Mouse (Mus musculus) heart, embryonic 16.5 days (tissue): ENCODE results near the gene Txnrd1. TPM values are rescaled to one million over a fixed set of nuclear protein-coding genes. Genes with fewer than 3 reads are reported as not detected.

Experiments
- ATAC-seq: fragments of 200-750 bp; cut with Nextera tagmentation; replicated peaks from 2 replicates; pipeline ENCODE4 v1.8.0; 2017; ENCODE audit warnings: moderate number of reproducible peaks; ENCODE audit not compliant: insufficient read depth, low FRiP score; ENCODE audit errors: extremely low read depth
- H3K27ac ChIP-seq: fragments of 300-500 bp; sonication (generic); 2 replicates; pipeline ENCODE4 v1.5.1; 2014; ENCODE audit warnings: mild to moderate bottlenecking, low read length, control low read depth, moderate library complexity
- H3K27me3 ChIP-seq: fragments of 300-500 bp; sonication (generic); 2 replicates; pipeline ENCODE4 v1.6.1; 2014; ENCODE audit warnings: low read length, mixed read lengths; ENCODE audit not compliant: control insufficient read depth, insufficient read depth
- H3K36me3 ChIP-seq: fragments of 300-500 bp; sonication (generic); 2 replicates; pipeline ENCODE4 v1.6.1; 2014; ENCODE audit not compliant: control insufficient read depth, insufficient read depth
- H3K4me1 ChIP-seq: fragments of 300-500 bp; sonication (generic); 2 replicates; pipeline ENCODE4 v1.6.1; 2014; ENCODE audit warnings: low read length, mixed read lengths; ENCODE audit not compliant: control insufficient read depth, insufficient read depth
- H3K4me2 ChIP-seq: fragments of 300-500 bp; sonication (generic); 2 replicates; pipeline ENCODE4 v1.6.1; 2014; ENCODE audit warnings: low read depth, mild to moderate bottlenecking, control low read depth, low read length
- H3K4me3 ChIP-seq: fragments of 300-500 bp; sonication (generic); 2 replicates; pipeline ENCODE4 v1.5.1; 2014; ENCODE audit warnings: mild to moderate bottlenecking, control low read depth, low read length
- H3K9ac ChIP-seq: fragments of 300-500 bp; sonication (generic); 2 replicates; pipeline ENCODE4 v1.6.1; 2014; ENCODE audit warnings: low read length, control low read depth
- H3K9me3 ChIP-seq: fragments of 300-500 bp; sonication (generic); replicated peaks from 2 replicates; pipeline ENCODE4 v1.6.1; 2016; ENCODE audit warnings: low read length; ENCODE audit not compliant: control insufficient read depth
- WGBS: fragments of 180-500 bp; shearing (Covaris S2); extraction: QIAGEN DNeasy Blood & Tissue Kit; methylation state at CpG from one replicate; pipeline ENCODE4 v1.1.7; 2014; 5-methylcytosine and 5-hydroxymethylcytosine counted together
- polyA plus RNA-seq: library from polyadenylated mRNA; unstranded; fragments of >200 nt; fragmentation: Nextera tagmentation; extraction: Ambion mirVana; gene quantifications from 2 replicates; pipeline ENCODE4 v1.2.1, GENCODE M21; 2015

The Txnrd1 gene
- polyA plus RNA-seq, 1 experiment from 2014 or later, result 61.8 TPM

DNA sequence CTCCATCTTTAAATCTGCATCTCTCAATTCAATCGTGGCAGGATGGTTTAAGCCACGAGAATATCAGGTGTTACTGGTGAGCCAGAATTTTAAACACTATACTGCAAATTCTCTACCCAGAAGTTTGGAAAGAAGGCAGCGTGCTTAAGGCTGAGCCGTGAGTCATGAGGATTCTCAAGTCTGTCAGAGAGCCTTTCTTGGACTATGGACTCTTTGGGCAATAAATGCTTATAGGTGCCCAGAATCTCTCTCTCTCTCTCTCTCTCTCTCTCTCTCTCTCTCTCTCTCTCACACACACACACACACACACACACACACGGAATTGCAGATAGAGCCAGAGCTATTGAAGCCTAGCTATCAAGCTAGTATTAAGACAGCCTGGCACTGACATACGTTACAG is 102.0 kb downstream of the Txnrd1 start:
- no peak overlapping the region for H3K9ac ChIP-seq
- no peak for ATAC-seq
- 78% methylated on average over 6 of the region's 6 CpGs for WGBS
- H3K9me3 ChIP-seq, result no peaks in the 10 kb centered on the region; the same call in 1 of the 2 replicates
- H3K4me3 ChIP-seq, result no peak overlapping the region
- H3K27me3 ChIP-seq, result no peaks in the 10 kb centered on the region
- no peaks in the 10 kb centered on the region for H3K36me3 ChIP-seq
- no peak overlapping the region for H3K4me2 ChIP-seq
- H3K4me1 ChIP-seq, result no peaks in the 10 kb centered on the region
- no peak overlapping the region for H3K27ac ChIP-seq

Other genes with a start within 250 kb of the Txnrd1 start
- 34.1 and 41.3 TPM in 2 replicates for gene 1190007I07Rik, start 210.7 kb upstream of the Txnrd1 start, polyA plus RNA-seq
- gene Tdg, start 204.1 kb upstream of the Txnrd1 start, polyA plus RNA-seq, result 67.4 and 70.7 TPM in 2 replicates
- gene Glt8d2, start 143.3 kb upstream of the Txnrd1 start, polyA plus RNA-seq, result 4.3 and 5.0 TPM in 2 replicates
- gene Hcfc2, start 137.8 kb upstream of the Txnrd1 start, polyA plus RNA-seq, result 35.2 and 38.4 TPM in 2 replicates
- gene Nfyb, start 69.8 kb upstream of the Txnrd1 start, polyA plus RNA-seq, result 20.3 and 25.7 TPM in 2 replicates
- gene Eid3, start 32.7 kb downstream of the Txnrd1 start, polyA plus RNA-seq, result 0.21 and 0.22 TPM in 2 replicates
- 2.3 and 2.6 TPM in 2 replicates for gene Chst11, start 151.5 kb downstream of the Txnrd1 start, polyA plus RNA-seq